Mouse (Mus musculus) hindbrain, embryonic 15.5 days (tissue): Measurements from ENCODE around the gene Mier1. TPM values are rescaled to one million over a fixed set of nuclear protein-coding genes. Genes with fewer than 3 reads are reported as not detected.
A peak's percentile ranks its signal among the peaks of the same experiment; 100 is the strongest.

ENCODE experiments used
- ATAC-seq: fragments of 200-750 bp; cut with Nextera tagmentation; 2 replicates; pipeline ENCODE4 v1.8.0; 2017; ENCODE audit warnings: low read depth, moderate number of reproducible peaks, moderate TSS enrichment; ENCODE audit not compliant: low FRiP score
- H3K27ac ChIP-seq: fragments of 300-500 bp; sonication (generic); replicated peaks from 2 replicates; pipeline ENCODE4 v1.5.1; 2015; ENCODE audit warnings: mild to moderate bottlenecking, inconsistent platforms
- H3K27me3 ChIP-seq: fragments of 300-500 bp; sonication (generic); 2 replicates; pipeline ENCODE4 v1.6.1; 2015; ENCODE audit warnings: control low read depth, inconsistent platforms
- H3K36me3 ChIP-seq: fragments of 300-500 bp; sonication (generic); 2 replicates; pipeline ENCODE4 v1.6.1; 2015; ENCODE audit warnings: control low read depth, inconsistent platforms
- H3K4me1 ChIP-seq: fragments of 300-500 bp; sonication (generic); replicated peaks from 2 replicates; pipeline ENCODE4 v1.6.1; 2015; ENCODE audit warnings: control low read depth, inconsistent platforms
- H3K4me2 ChIP-seq: fragments of 300-500 bp; sonication (generic); 2 replicates; pipeline ENCODE4 v1.6.1; 2015; ENCODE audit warnings: moderate library complexity, mild to moderate bottlenecking, inconsistent platforms
- H3K4me3 ChIP-seq: fragments of 300-500 bp; sonication (generic); 2 replicates; pipeline ENCODE4 v1.5.1; 2015; ENCODE audit warnings: mild to moderate bottlenecking, inconsistent platforms
- H3K9ac ChIP-seq: fragments of 300-500 bp; sonication (generic); 2 replicates; pipeline ENCODE4 v1.6.1; 2015; ENCODE audit warnings: inconsistent platforms
- H3K9me3 ChIP-seq: fragments of 300-500 bp; sonication (generic); 2 replicates; pipeline ENCODE4 v1.6.1; 2016; ENCODE audit warnings: control low read depth, inconsistent platforms
- WGBS: fragments of 180-500 bp; shearing (Covaris S2); methylation state at CpG from one replicate; pipeline ENCODE4 v1.1.7; 2015; 5-methylcytosine and 5-hydroxymethylcytosine counted together
- polyA plus RNA-seq: library from polyadenylated mRNA; unstranded; fragments of >200 nt; fragmentation: Nextera tagmentation; extraction: Ambion mirVana; gene quantifications from 2 replicates; pipeline ENCODE4 v1.2.1, GENCODE M21; 2015

The Mier1 gene
- polyA plus RNA-seq, 1 experiment from 2014 or later = 26.0 TPM

GRCm38 (mm10) chr4:103171256-103171655 lies 57.1 kb downstream of the Mier1 start:
- no peak overlapping the region for H3K9ac ChIP-seq
- H3K27me3 ChIP-seq = no peaks in the 10 kb centered on the region
- H3K27ac ChIP-seq = no peak overlapping the region
- no peak for ATAC-seq
- H3K4me3 ChIP-seq = no peak overlapping the region
- no peaks in the 10 kb centered on the region for H3K4me1 ChIP-seq
- WGBS = 81% methylated on average over 3 of the region's 3 CpGs
- peaks cover 8% of the 10 kb centered on the region; the same call in 1 of the 2 replicates for H3K36me3 ChIP-seq
- H3K4me2 ChIP-seq = no peak overlapping the region
- H3K9me3 ChIP-seq = no peaks in the 10 kb centered on the region

GRCm38 (mm10) chr4:103173507-103173906 lies 59.3 kb downstream of the Mier1 start:
- H3K27me3 ChIP-seq = no peaks in the 10 kb centered on the region
- WGBS = 89% methylated on average over 6 of the region's 6 CpGs

GRCm38 (mm10) chr4:103174001-103174400 lies 59.8 kb downstream of the Mier1 start:
- Histone ChIP-seq H3K27ac (no peak overlapping the region), H3K36me3 (peaks cover 8% of the 10 kb centered on the region; the same call in 1 of the 2 replicates), H3K27me3 (no peaks in the 10 kb centered on the region), H3K9me3 (no peaks in the 10 kb centered on the region), H3K9ac (no peak overlapping the region), H3K4me1 (peaks cover 7% of the 10 kb centered on the region; the same call in 1 of the 2 replicates), H3K4me3 (no peak overlapping the region), H3K4me2 (no peak overlapping the region)
- 84% methylated on average over 7 of the region's 7 CpGs for WGBS
- no peak for ATAC-seq

More at GRCm38 (mm10) chr4:103173507-103173906, 59.3 kb downstream of the Mier1 start:
- Histone ChIP-seq H3K9ac (no peak overlapping the region), H3K4me2 (no peak overlapping the region), H3K36me3 (peaks cover 8% of the 10 kb centered on the region; the same call in 1 of the 2 replicates), H3K9me3 (no peaks in the 10 kb centered on the region), H3K4me1 (peaks cover 2% of the 10 kb centered on the region; the same call in 1 of the 2 replicates), H3K27ac (no peak overlapping the region), H3K4me3 (no peak overlapping the region)
- ATAC-seq = no peak

- Histone ChIP-seq H3K27ac (no peak overlapping the region), H3K27me3 (no peaks in the 10 kb centered on the region), H3K4me2 (no peak overlapping the region), H3K4me1 (peaks cover 21% of the 10 kb centered on the region; the same call in 1 of the 2 replicates), H3K4me3 (no peak overlapping the region), H3K36me3 (peaks cover 3% of the 10 kb centered on the region; the same call in 1 of the 2 replicates), H3K9me3 (no peaks in the 10 kb centered on the region), H3K9ac (no peak overlapping the region)
- 92% methylated on average over 1 of the region's 1 CpGs for WGBS
- ATAC-seq = no peak
Observed at GRCm38 (mm10) chr4:103177681-103178080, 63.5 kb downstream of the Mier1 start.

- no peak overlapping the region for H3K4me3 ChIP-seq
- no peak overlapping the region for H3K27ac ChIP-seq
- no peak overlapping the region for H3K4me2 ChIP-seq
- ATAC-seq = no peak
- H3K36me3 ChIP-seq = peaks cover 9% of the 10 kb centered on the region; the same call in 1 of the 2 replicates
- 83% methylated on average over 7 of the region's 7 CpGs for WGBS
- H3K9ac ChIP-seq = no peak overlapping the region
- no peaks in the 10 kb centered on the region for H3K9me3 ChIP-seq
- H3K27me3 ChIP-seq = no peaks in the 10 kb centered on the region
- peaks cover 21% of the 10 kb centered on the region; the same call in 1 of the 2 replicates for H3K4me1 ChIP-seq
Observed at GRCm38 (mm10) chr4:103178635-103179318, 64.6 kb downstream of the Mier1 start.

GRCm38 (mm10) chr4:103179581-103179980 lies 65.4 kb downstream of the Mier1 start:
- Histone ChIP-seq H3K4me2 (no peak overlapping the region), H3K27me3 (no peaks in the 10 kb centered on the region), H3K36me3 (peaks cover 13% of the 10 kb centered on the region; the same call in 1 of the 2 replicates), H3K4me1 (peaks cover 21% of the 10 kb centered on the region; the same call in 1 of the 2 replicates), H3K4me3 (no peak overlapping the region), H3K27ac (no peak overlapping the region), H3K9me3 (no peaks in the 10 kb centered on the region), H3K9ac (no peak overlapping the region)
- ATAC-seq = no peak
- WGBS = 53% methylated on average over 3 of the region's 3 CpGs

- peak; percentile 54; the same call in 1 of the 2 replicates for ATAC-seq
- no peak overlapping the region for H3K9ac ChIP-seq
- whole genome bisulfite sequencing = 56% methylated on average over 8 of the region's 8 CpGs
- no peaks in the 10 kb centered on the region for H3K27me3 ChIP-seq
- no peaks in the 10 kb centered on the region for H3K9me3 ChIP-seq
- no peak overlapping the region for H3K4me2 ChIP-seq
- H3K4me1 ChIP-seq = peaks cover 21% of the 10 kb centered on the region; the same call in 1 of the 2 replicates
- no peak overlapping the region for H3K4me3 ChIP-seq
- peaks cover 16% of the 10 kb centered on the region; the same call in 1 of the 2 replicates for H3K36me3 ChIP-seq
- 0 out of 2 replicates have a peak overlapping the region, but pooled peaks have one; percentile 25 for H3K27ac ChIP-seq
Observed at GRCm38 (mm10) chr4:103180300-103180888, 66.2 kb downstream of the Mier1 start.

- Histone ChIP-seq H3K9ac (no peak overlapping the region), H3K4me3 (no peak overlapping the region), H3K27me3 (no peaks in the 10 kb centered on the region), H3K9me3 (no peaks in the 10 kb centered on the region), H3K27ac (no peak overlapping the region), H3K4me1 (no peaks in the 10 kb centered on the region), H3K4me2 (no peak overlapping the region), H3K36me3 (peaks cover 22% of the 10 kb centered on the region)
- 91% methylated on average over 8 of the region's 8 CpGs for WGBS
- ATAC-seq = no peak
Observed at GRCm38 (mm10) chr4:103188786-103189640, 74.8 kb downstream of the Mier1 start.

- Histone ChIP-seq H3K4me2 (no peak overlapping the region), H3K9me3 (no peaks in the 10 kb centered on the region), H3K4me3 (no peak overlapping the region), H3K36me3 (peaks cover 25% of the 10 kb centered on the region), H3K9ac (no peak overlapping the region), H3K27ac (no peak overlapping the region), H3K27me3 (no peaks in the 10 kb centered on the region), H3K4me1 (no peaks in the 10 kb centered on the region)
- 86% methylated on average over 2 of the region's 2 CpGs for whole genome bisulfite sequencing
- no peak for ATAC-seq
Observed at GRCm38 (mm10) chr4:103192421-103192820, 78.2 kb downstream of the Mier1 start.

GRCm38 (mm10) chr4:103197401-103197800 lies 83.2 kb downstream of the Mier1 start:
- Histone ChIP-seq H3K4me1 (no peaks in the 10 kb centered on the region), H3K9ac (no peak overlapping the region), H3K36me3 (peaks cover 26% of the 10 kb centered on the region), H3K27me3 (no peaks in the 10 kb centered on the region), H3K4me3 (no peak overlapping the region), H3K27ac (no peak overlapping the region), H3K9me3 (no peaks in the 10 kb centered on the region), H3K4me2 (no peak overlapping the region)
- no peak for ATAC-seq
- 90% methylated on average over 8 of the region's 8 CpGs for WGBS

- Histone ChIP-seq H3K9me3 (no peaks in the 10 kb centered on the region), H3K36me3 (peaks cover 32% of the 10 kb centered on the region), H3K27ac (no peak overlapping the region), H3K4me2 (no peak overlapping the region), H3K4me3 (no peak overlapping the region), H3K4me1 (no peaks in the 10 kb centered on the region; the same call in 1 of the 2 replicates), H3K27me3 (no peaks in the 10 kb centered on the region), H3K9ac (no peak overlapping the region)
- ATAC-seq = no peak
- WGBS = 48% methylated on average over 4 of the region's 4 CpGs
Observed at GRCm38 (mm10) chr4:103199086-103199485, 84.9 kb downstream of the Mier1 start.
